9 mouse cellular contexts compared by ENCODE assay signal in the genomic region with DNA sequence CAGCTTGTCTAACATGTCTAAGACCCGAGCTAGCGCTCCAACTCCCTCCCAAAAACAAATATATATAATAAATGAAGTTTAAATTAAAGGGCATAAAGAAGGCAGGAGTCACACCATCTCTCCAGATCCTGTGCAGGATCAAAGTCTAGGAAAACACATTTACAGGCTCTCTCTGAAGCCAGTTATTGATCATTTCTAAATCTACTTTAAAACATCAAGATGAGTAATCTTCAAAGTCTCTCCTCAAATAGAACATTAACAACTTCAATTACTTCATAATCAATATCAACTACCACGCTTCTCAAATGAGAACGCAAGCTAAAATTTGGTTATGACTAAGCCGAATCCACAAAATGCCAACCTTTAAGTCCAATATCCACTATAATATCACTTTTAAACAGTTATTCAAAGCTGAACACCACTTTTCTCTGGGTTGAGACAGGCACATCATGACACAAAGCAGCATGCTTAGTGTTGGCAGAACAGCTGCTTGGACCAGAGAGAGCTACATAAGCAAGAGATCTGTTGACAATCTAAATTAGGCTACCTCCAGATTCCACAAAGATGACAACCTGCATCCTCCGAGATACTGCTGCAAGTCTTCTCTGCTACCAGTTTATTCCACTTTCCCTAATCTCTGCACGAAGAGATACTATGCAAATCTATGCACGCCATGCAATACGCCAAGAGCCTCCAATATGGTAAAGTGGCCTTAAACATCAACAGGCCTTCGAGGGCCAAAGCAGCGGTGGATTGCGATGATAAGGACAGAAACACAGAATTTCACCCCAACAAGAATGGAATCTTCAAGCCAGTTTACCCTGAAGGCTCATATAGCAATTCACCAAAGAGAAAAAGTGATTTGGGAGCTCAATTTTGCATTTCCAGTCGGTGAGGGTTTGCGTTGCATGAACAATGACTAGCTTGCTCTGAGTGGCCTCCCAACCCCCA. TPM values are rescaled to one million over a fixed set of nuclear protein-coding genes. Genes with fewer than 3 reads are reported as not detected.
DNase-seq lines count a peak whose midpoint lies in the region; ATAC-seq and TF ChIP-seq lines count a peak whose summit lies in the region.
"Had no signal": no experiment of that assay in that cellular context is flagged by ENCODE, and none has a peak within 500 bp of the region (broad histone marks: within the 10 kb centered on the region; RNA-seq: fewer than 3 reads in every experiment).

No protein-coding gene starts in this region.

- no peaks in the 10 kb centered on the region for H3K9me3 ChIP-seq in heart, embryonic 14.5 days (ENCODE audit: control insufficient read depth, low read length)
- no peaks in the 10 kb centered on the region for H3K9me3 ChIP-seq in ES-E14 (ENCODE audit: control insufficient read depth, insufficient read depth, low read depth, low read length)
- H3K9me3 ChIP-seq in forebrain, embryonic 14.5 days (replicated peaks; ENCODE audit: control insufficient read depth, low read length): no peaks in the 10 kb centered on the region
- no peaks in the 10 kb centered on the region for H3K9me3 ChIP-seq in liver, embryonic 16.5 days (replicated peaks; ENCODE audit: control insufficient read depth, low read length)

- 34% methylated on average over 14 of the region's 14 CpGs for WGBS in heart, embryonic 14.5 days
- 24% methylated on average over 14 of the region's 14 CpGs for WGBS in forebrain, embryonic 14.5 days
- WGBS in liver, embryonic 16.5 days (ENCODE audit: insufficient replicate concordance): 39% methylated on average over 14 of the region's 14 CpGs

- H3K4me2 ChIP-seq in heart, embryonic 14.5 days (ENCODE audit: low read length): peak overlapping the region; percentile 75
- H3K4me2 ChIP-seq in forebrain, embryonic 14.5 days (ENCODE audit: low read length): peak overlapping the region; percentile 86
- H3K4me2 ChIP-seq in liver, embryonic 16.5 days (ENCODE audit: low read depth, low read length): peak overlapping the region; percentile 97

- peak overlapping the region; percentile 89 to 96 for H3K27ac ChIP-seq in heart, embryonic 14.5 days (replicated peaks in 1 of 2; ENCODE audit: control insufficient read depth in 1 of 2, insufficient read depth in 1 of 2, low read depth in 2 of 2, low read length in 2 of 2)
- no peak overlapping the region for H3K27ac ChIP-seq in ES-E14 (ENCODE audit: insufficient read depth, low read depth, low read length, poor library complexity, severe bottlenecking)
- peak overlapping the region; percentile 97 for H3K27ac ChIP-seq in forebrain, embryonic 14.5 days (ENCODE audit: low read depth, low read length)
- no peak overlapping the region for H3K27ac ChIP-seq in liver, embryonic 16.5 days (ENCODE audit: low read length)

- no peaks in the 10 kb centered on the region for H3K27me3 ChIP-seq in heart, embryonic 14.5 days (ENCODE audit: control insufficient read depth, insufficient read depth, low read length)
- no peaks in the 10 kb centered on the region for H3K27me3 ChIP-seq in forebrain, embryonic 14.5 days (replicated peaks; ENCODE audit: control insufficient read depth, insufficient read depth, low read length)
- peaks cover 16% of the 10 kb centered on the region for H3K27me3 ChIP-seq in liver, embryonic 16.5 days (ENCODE audit: control insufficient read depth, insufficient read depth, low read depth, low read length)
- H3K27me3 ChIP-seq: Patski had no signal

- no peak for DNase-seq in heart, adult 8-10 months (ENCODE audit: low spot score)
- no peak for DNase-seq in ES-E14 (ENCODE audit: low read depth, low spot score)
- DNase-seq in forebrain, embryonic 14.5 days (ENCODE audit: low spot score): peak; percentile 28
- DNase-seq in cerebellum, postnatal 14 days: no peak
- DNase-seq in urinary bladder, postnatal 36 days (ENCODE audit: low spot score in 2 of 2): no peak
- DNase-seq in cerebellum, postnatal 25 days: no peak

- peak overlapping the region; percentile 82 to 95 for H3K4me3 ChIP-seq in heart, embryonic 14.5 days (ENCODE audit: control insufficient read depth in 1 of 2, insufficient read depth in 1 of 2, low read depth in 1 of 2, low read length in 2 of 2)
- peak overlapping the region; percentile 86 to 87 for H3K4me3 ChIP-seq in ES-E14 (ENCODE audit: insufficient read depth in 1 of 2, low read depth in 1 of 2, low read length in 2 of 2, poor library complexity in 1 of 2, severe bottlenecking in 1 of 2)
- H3K4me3 ChIP-seq in forebrain, embryonic 14.5 days (ENCODE audit: low read depth, low read length): peak overlapping the region; percentile 100
- peak overlapping the region; percentile 74 for H3K4me3 ChIP-seq in liver, embryonic 16.5 days (ENCODE audit: low read depth, low read length)

- in situ Hi-C loops in ES-E14 (cut with MboI; ENCODE audit: low sequenced_read_pairs in 2 of 2, unreplicated experiment in 2 of 2): no loop called here

- ATAC-seq in heart, embryonic 14.5 days (ENCODE audit: insufficient number of reproducible peaks, insufficient read depth, low FRiP score, low read depth): no peak
- ATAC-seq in forebrain, embryonic 14.5 days: no peak
- no peak for ATAC-seq in liver, embryonic 16.5 days (ENCODE audit: low read depth)
- ATAC-seq: Patski had no signal

- H3K36me3 ChIP-seq in heart, embryonic 14.5 days (ENCODE audit: control insufficient read depth, insufficient read depth, low read length): no peaks in the 10 kb centered on the region
- no peaks in the 10 kb centered on the region for H3K36me3 ChIP-seq in ES-E14 (ENCODE audit: control insufficient read depth, insufficient read depth, low read length, poor library complexity, severe bottlenecking)
- H3K36me3 ChIP-seq in forebrain, embryonic 14.5 days (ENCODE audit: control insufficient read depth, insufficient read depth, low read length): no peaks in the 10 kb centered on the region
- no peaks in the 10 kb centered on the region for H3K36me3 ChIP-seq in liver, embryonic 16.5 days (ENCODE audit: control insufficient read depth, insufficient read depth)

- peak overlapping the region; percentile 98 for H3K9ac ChIP-seq in heart, embryonic 14.5 days (ENCODE audit: low read length)
- H3K9ac ChIP-seq in ES-E14 (ENCODE audit: insufficient read depth, low read depth, low read length, poor library complexity, severe bottlenecking): peak overlapping the region; percentile 83
- H3K9ac ChIP-seq in forebrain, embryonic 14.5 days (ENCODE audit: low read length): peak overlapping the region; percentile 99
- peak overlapping the region; percentile 75; the same call in 1 of the 2 replicates for H3K9ac ChIP-seq in liver, embryonic 16.5 days (ENCODE audit: low read depth, low read length)

- H3K4me1 ChIP-seq in heart, embryonic 14.5 days (ENCODE audit: control insufficient read depth in 2 of 2, insufficient read depth in 2 of 2, low read length in 2 of 2): peaks cover 11 to 50% of the 10 kb centered on the region in 2 experiments
- H3K4me1 ChIP-seq in ES-E14 (ENCODE audit: control insufficient read depth in 2 of 2, insufficient read depth in 2 of 2, low read length in 2 of 2, poor library complexity in 1 of 2): peaks cover 5 to 7% of the 10 kb centered on the region in 2 experiments; a peak in 2 of 4 replicates
- peaks cover 38% of the 10 kb centered on the region for H3K4me1 ChIP-seq in forebrain, embryonic 14.5 days (ENCODE audit: control insufficient read depth, insufficient read depth, low read length)
- peaks cover 8% of the 10 kb centered on the region for H3K4me1 ChIP-seq in liver, embryonic 16.5 days (ENCODE audit: control insufficient read depth, low read depth, low read length)

TF ChIP-seq in ES-E14, 5 proteins besides CTCF, POLR2A, EP300 and RAD21:
- no peak for TF ChIP-seq HCFC1 (IDR thresholded peaks at IDR 0.05; ENCODE audit: borderline replicate concordance, insufficient read depth, low read length)
- TF ChIP-seq ZNF384 (IDR thresholded peaks at IDR 0.05; ENCODE audit: low read depth, low read length): no peak
TF ChIP-seq in ES-E14: peak in this region for 0.

RNA-seq across cellular contexts. Expression of a gene that starts 1.5 kb away (rescaled TPM):
- polyA plus RNA-seq in heart, embryonic 14.5 days (2014; fragmentation: Nextera tagmentation; extraction: Ambion mirVana): 47.1 and 51.9 TPM in 2 replicates
- total RNA-seq in heart, adult 8-10 months (2022): 100 to 1,000 TPM; 159 to 211 (median 191) TPM
- 27.1 and 28.7 TPM in 2 replicates for total RNA-seq in ES-E14 (2012; rRNA removed)
- 101 and 132 TPM in 2 replicates for polyA plus RNA-seq in forebrain, embryonic 14.5 days (2014; fragmentation: Nextera tagmentation; extraction: Ambion mirVana)
- polyA plus RNA-seq in liver, embryonic 16.5 days (2015; fragmentation: Nextera tagmentation; extraction: Ambion mirVana): 4.8 and 5.5 TPM in 2 replicates

Comparison
In these comparisons a context has a peak if more than half of its experiments do, and no peak if none do; other contexts are left out.
1. H3K27ac ChIP-seq: peak in heart, embryonic 14.5 days (2 of 2) and forebrain, embryonic 14.5 days (single experiment); none in ES-E14 (single experiment) and liver, embryonic 16.5 days (single experiment).
2. Peak in every context shown above with its lines, with median percentiles within 50 percentile points of each other: H3K4me2 ChIP-seq, H3K4me3 ChIP-seq and H3K9ac ChIP-seq.